Mouse (Mus musculus) heart, postnatal 0 days (tissue): ENCODE data around the gene Sun1.

Source experiments
- CTCF ChIP-seq: IDR thresholded peaks from 2 replicates; pipeline ENCODE4 v1.5.1; 2016; ENCODE audit warnings: antibody characterized with exemption, control low read depth, low read depth
- EP300 ChIP-seq: IDR thresholded peaks from 2 replicates; pipeline ENCODE4 v1.6.1; 2016; ENCODE audit warnings: antibody characterized with exemption, low read depth

GRCm38 (mm10) chr5:139160899-139161298, 39.5 kb upstream of the Sun1 start:
- TF ChIP-seq EP300 (no peak), CTCF (no peak)
